Mouse (Mus musculus) heart, adult 2 months (tissue): ENCODE data around the gene Ank3.

ENCODE experiments used
- CTCF ChIP-seq: fragments of 200-600 bp; IDR thresholded peaks from 2 replicates; pipeline ENCODE4 v1.8.1; 2022; ENCODE audit warnings: antibody characterized with exemption, mild to moderate bottlenecking, moderate library complexity
- POLR2A ChIP-seq: fragments of 200-500 bp; IDR thresholded peaks from 2 replicates; pipeline ENCODE4 v1.6.1; 2011; ENCODE audit warnings: mild to moderate bottlenecking, low read depth, low read length, control low read depth; ENCODE audit not compliant: insufficient read depth

DNA sequence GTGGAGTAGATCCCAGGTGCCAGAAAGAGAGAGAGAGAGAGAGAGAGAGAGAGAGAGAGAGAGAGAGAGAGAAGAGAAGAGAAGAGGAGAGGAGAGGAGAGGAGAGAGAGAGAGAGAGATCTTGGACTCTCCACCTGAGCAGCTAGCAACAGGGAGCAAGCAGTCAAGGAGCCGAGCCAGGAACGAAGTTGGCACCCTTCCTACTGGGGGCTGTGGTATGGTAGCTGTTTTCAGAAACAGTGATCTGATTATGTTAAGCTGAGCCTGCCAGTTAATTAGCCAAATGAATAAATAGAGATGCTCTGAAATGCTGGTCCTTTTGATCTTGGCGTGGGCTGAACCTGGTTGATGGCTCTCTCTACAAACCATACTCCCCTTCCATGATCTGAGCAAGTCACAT lies 666.6 kb downstream of the Ank3 start:
- TF ChIP-seq CTCF (no peak), POLR2A (no peak)
